Mouse (Mus musculus) right cerebral cortex, postnatal 36 days (tissue): ENCODE results near the gene Sema3g.
A peak's percentile ranks its signal among the peaks of the same experiment; 100 is the strongest.

Source experiments
- DNase-seq, 2 experiments: peaks; one replicate each; pipeline ENCODE4 v3.0.0; 2022; ENCODE audit warnings: low spot score in 2 of 2, mixed read lengths in 1 of 2

Sema3g gene

GRCm38 (mm10) chr14:31272164-31272563, 54.5 kb downstream of the Sema3g start:
- peak; percentile 56 to 64 for DNase-seq
